Mouse (Mus musculus) kidney, postnatal 10 days (tissue): Measurements from ENCODE around the gene Creb3l2.
"Not testable (repeated sequence)": the region's sequence is repeated elsewhere in the genome, so short reads cannot be mapped to it uniquely, and the experiment has no call there.

Experiments
- DNase-seq: peaks from one replicate; pipeline ENCODE4 v3.0.0; 2021; ENCODE audit warnings: mixed read lengths

Gene Creb3l2

GRCm38 (mm10) chr6:37442041-37442667 lies at the start of gene Creb3l2:
Gene Creb3l2 (minus strand): TSS chr6:37442146.
- DNase-seq, result peak; percentile 97

GRCm38 (mm10) chr6:37486502-37486901 lies 44.6 kb upstream of the Creb3l2 start:
- DNase-seq, result no peak

GRCm38 (mm10) chr6:37484588-37485070 lies 42.7 kb upstream of the Creb3l2 start:
- DNase-seq, result no peak

GRCm38 (mm10) chr6:37483262-37483661 lies 41.3 kb upstream of the Creb3l2 start:
- DNase-seq, result no peak

GRCm38 (mm10) chr6:37481147-37481546 lies 39.2 kb upstream of the Creb3l2 start:
- no peak for DNase-seq

- no peak for DNase-seq
Observed at GRCm38 (mm10) chr6:37480008-37480407, 38.1 kb upstream of the Creb3l2 start.

- no peak for DNase-seq
Observed at GRCm38 (mm10) chr6:37478481-37478880, 36.5 kb upstream of the Creb3l2 start.

- DNase-seq, result peak; percentile 50
Observed at GRCm38 (mm10) chr6:37473674-37474342, 31.9 kb upstream of the Creb3l2 start.

- DNase-seq, result no peak
Observed at GRCm38 (mm10) chr6:37470216-37470615, 28.3 kb upstream of the Creb3l2 start.

GRCm38 (mm10) chr6:37465847-37466246 lies 23.9 kb upstream of the Creb3l2 start:
- DNase-seq, result no peak

- no peak for DNase-seq
Observed at GRCm38 (mm10) chr6:37465356-37465755, 23.4 kb upstream of the Creb3l2 start.

GRCm38 (mm10) chr6:37464585-37464984 lies 22.6 kb upstream of the Creb3l2 start:
- DNase-seq, result no peak

- DNase-seq, result peak; percentile 66
Observed at GRCm38 (mm10) chr6:37463517-37464482, 21.9 kb upstream of the Creb3l2 start.

- DNase-seq, result no peak
Observed at GRCm38 (mm10) chr6:37460681-37461080, 18.7 kb upstream of the Creb3l2 start.

- not testable (repeated sequence) for DNase-seq
Observed at GRCm38 (mm10) chr6:37459656-37460055, 17.7 kb upstream of the Creb3l2 start.

GRCm38 (mm10) chr6:37457990-37458655 lies 16.2 kb upstream of the Creb3l2 start:
- DNase-seq, result no peak

GRCm38 (mm10) chr6:37455540-37455939 lies 13.6 kb upstream of the Creb3l2 start:
- DNase-seq, result no peak

GRCm38 (mm10) chr6:37453047-37453446 lies 11.1 kb upstream of the Creb3l2 start:
- no peak for DNase-seq

- DNase-seq, result no peak
Observed at GRCm38 (mm10) chr6:37451664-37452063, 9.7 kb upstream of the Creb3l2 start.

- peak; percentile 85 for DNase-seq
Observed at GRCm38 (mm10) chr6:37447704-37448466, 5.9 kb upstream of the Creb3l2 start.

- DNase-seq, result no peak
Observed at GRCm38 (mm10) chr6:37442781-37443180, 835 bp upstream of the Creb3l2 start.
